Mouse (Mus musculus) heart, adult 11 months (tissue): ENCODE measurements around the gene Ccdc33.
A peak's percentile ranks its signal among the peaks of the same experiment; 100 is the strongest.

Experiments used
- DNase-seq: peaks from one replicate; pipeline ENCODE4 v3.0.0; 2022

Gene Ccdc33

GRCm38 (mm10) chr9:58091623-58092425 lies 26.8 kb downstream of the Ccdc33 start:
- peak; percentile 98 for DNase-seq

GRCm38 (mm10) chr9:58087277-58087998 lies 31.2 kb downstream of the Ccdc33 start:
- no peak for DNase-seq

GRCm38 (mm10) chr9:58086861-58087260 lies 31.8 kb downstream of the Ccdc33 start:
- no peak for DNase-seq

GRCm38 (mm10) chr9:58086203-58086602 lies 32.4 kb downstream of the Ccdc33 start:
- DNase-seq, result no peak

GRCm38 (mm10) chr9:58085074-58085473 lies 33.5 kb downstream of the Ccdc33 start:
- DNase-seq, result peak; percentile 91

- no peak for DNase-seq
Observed at GRCm38 (mm10) chr9:58084586-58084985, 34.0 kb downstream of the Ccdc33 start.

GRCm38 (mm10) chr9:58074561-58074960 lies 44.1 kb downstream of the Ccdc33 start:
- DNase-seq, result no peak

GRCm38 (mm10) chr9:58067546-58067945 lies 51.1 kb downstream of the Ccdc33 start:
- DNase-seq, result no peak

- DNase-seq, result no peak
Observed at GRCm38 (mm10) chr9:58066731-58067095, 51.9 kb downstream of the Ccdc33 start.

- DNase-seq, result no peak
Observed at GRCm38 (mm10) chr9:58065977-58066730, 52.5 kb downstream of the Ccdc33 start.

- DNase-seq, result no peak
Observed at GRCm38 (mm10) chr9:58065532-58065931, 53.1 kb downstream of the Ccdc33 start.

- no peak for DNase-seq
Observed at GRCm38 (mm10) chr9:58063531-58063930, 55.1 kb downstream of the Ccdc33 start, which contains the start of gene Stra6. Gene Stra6, plus strand, starts transcription at chr9:58063788.

- no peak for DNase-seq
Observed at GRCm38 (mm10) chr9:58060677-58061667, 57.7 kb downstream of the Ccdc33 start.

- no peak for DNase-seq
Observed at GRCm38 (mm10) chr9:58059920-58060319, 58.7 kb downstream of the Ccdc33 start.

- no peak for DNase-seq
Observed at GRCm38 (mm10) chr9:58055666-58056065, 63.0 kb downstream of the Ccdc33 start.

- DNase-seq, result no peak
Observed at GRCm38 (mm10) chr9:58054032-58054431, 64.6 kb downstream of the Ccdc33 start.

GRCm38 (mm10) chr9:58053544-58053943 lies 65.1 kb downstream of the Ccdc33 start:
- no peak for DNase-seq

- no peak for DNase-seq
Observed at GRCm38 (mm10) chr9:58053102-58053501, 65.5 kb downstream of the Ccdc33 start.

GRCm38 (mm10) chr9:58051937-58052336 lies 66.7 kb downstream of the Ccdc33 start:
- DNase-seq, result no peak

GRCm38 (mm10) chr9:58049861-58050260 lies 68.8 kb downstream of the Ccdc33 start:
- no peak for DNase-seq

GRCm38 (mm10) chr9:58049186-58049585 lies 69.4 kb downstream of the Ccdc33 start:
- no peak for DNase-seq

- no peak for DNase-seq
Observed at GRCm38 (mm10) chr9:58048621-58049020, 70.0 kb downstream of the Ccdc33 start.
